Mouse (Mus musculus) right cerebral cortex, adult 2 months (tissue): ENCODE data around the gene Tssk3.
A peak's percentile ranks its signal among the peaks of the same experiment; 100 is the strongest.
"Not testable (repeated sequence)": the region's sequence is repeated elsewhere in the genome, so short reads cannot be mapped to it uniquely, and the experiment has no call there.

ENCODE experiments used
- DNase-seq, 2 experiments: peaks; one replicate each; pipeline ENCODE4 v3.0.0; 2021 to 2022; ENCODE audit warnings: low spot score in 2 of 2

Tssk3 gene

GRCm38 (mm10) chr4:129500607-129501566 is 10.1 kb upstream of the Tssk3 start:
- peak; percentile 37 to 58 for DNase-seq

DNA sequence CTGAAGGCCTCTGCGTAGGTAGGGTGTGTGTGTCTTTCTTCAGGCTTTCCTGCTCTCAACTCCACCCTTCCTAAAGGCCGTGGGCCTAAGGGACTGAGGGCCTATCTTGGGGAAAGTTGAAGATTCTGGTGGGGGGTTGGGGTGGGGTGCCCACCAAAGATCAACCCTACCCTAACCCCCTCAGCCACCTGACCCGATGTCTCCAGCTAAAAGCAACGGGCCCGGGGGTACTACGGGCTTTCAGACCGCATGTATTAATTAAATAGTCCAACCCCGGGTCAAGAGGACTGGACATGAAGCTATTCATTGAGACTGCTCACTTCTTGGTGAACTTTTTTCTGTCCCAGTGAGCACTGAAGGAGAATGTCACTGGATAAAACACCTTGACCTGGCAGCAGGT is 9.2 kb upstream of the Tssk3 start:
- no peak for DNase-seq

DNA sequence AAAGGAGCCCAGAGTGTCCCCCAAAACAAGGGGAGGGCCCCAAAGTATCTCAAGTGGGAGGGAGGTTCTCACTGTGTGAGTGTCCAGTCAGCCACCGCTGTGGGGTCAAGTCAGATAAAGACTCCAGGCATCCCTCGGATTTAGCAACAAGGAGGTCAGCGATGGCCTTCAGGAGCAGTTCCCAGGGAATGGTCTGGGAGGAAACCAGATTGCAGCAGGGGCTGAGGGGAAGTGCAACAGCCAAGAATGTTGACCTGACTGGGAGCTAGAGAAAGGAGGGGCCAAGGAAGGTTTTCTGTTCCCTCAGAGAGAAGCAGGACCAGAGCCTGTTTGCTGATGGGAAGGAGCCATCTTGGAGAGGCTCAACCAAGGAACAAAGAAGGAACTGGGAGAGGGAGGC is 8.1 kb upstream of the Tssk3 start:
- DNase-seq = no peak

DNA sequence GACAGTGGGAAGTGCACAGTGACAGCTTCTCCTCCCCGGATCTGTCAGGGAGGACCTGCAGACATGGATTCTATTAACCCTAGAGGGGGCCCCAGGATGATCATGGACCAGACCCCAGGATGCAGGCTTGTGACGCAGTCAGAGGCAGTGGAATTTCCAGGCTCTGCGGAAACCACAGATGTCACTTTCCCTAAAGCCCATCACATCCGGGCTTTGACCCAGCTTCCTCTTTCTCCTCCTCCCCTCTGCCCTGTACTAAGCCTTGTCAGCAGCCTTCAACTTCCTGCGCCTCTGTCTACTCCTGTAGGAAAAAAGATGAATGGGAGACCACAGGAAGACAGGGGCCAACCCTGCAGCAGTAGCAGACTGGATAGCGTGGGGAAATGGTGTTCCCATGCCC is 5.8 kb upstream of the Tssk3 start:
- no peak for DNase-seq

DNA sequence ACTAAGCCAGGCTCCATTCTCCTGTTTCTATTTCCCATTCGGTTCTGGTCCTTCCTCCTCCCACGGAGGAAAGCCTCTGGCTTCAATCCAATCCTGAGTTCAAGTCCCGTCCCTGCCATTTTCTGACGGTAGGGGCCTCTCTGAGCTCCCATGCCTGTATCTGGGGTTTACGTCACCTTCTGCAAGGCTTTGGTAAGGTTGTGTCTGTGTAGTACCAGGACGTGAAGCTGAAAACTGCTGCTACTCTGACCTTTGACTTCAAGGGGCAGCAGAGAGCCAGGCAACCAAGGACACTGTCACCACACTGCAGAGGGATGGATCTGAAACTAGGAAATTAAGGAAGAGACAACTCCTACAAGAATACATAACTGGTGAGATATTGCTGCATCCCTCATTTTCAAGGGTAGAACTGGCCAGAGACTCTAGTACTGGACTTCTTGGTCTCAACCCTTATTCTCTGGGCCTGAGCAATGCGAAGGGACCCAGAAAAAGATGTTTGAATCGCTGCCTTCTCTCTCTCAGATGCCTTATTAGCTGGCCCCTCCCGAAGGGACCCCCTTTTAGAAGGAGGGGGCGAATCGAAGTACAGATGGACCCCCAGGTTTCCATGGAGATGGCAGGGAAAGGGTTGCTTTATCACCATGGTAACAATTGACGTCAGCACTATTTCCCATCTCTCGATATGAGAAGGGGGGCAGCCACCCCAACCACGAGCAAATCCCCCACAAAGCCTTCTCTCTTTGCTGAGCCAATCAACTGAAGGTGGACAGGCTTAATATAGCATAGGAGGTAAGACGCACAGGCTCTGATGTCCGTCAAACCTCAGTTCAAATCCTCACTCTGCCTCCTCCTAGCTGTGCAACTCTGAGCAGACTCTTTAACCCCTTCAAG is 5.1 kb upstream of the Tssk3 start:
- peak; percentile 53 to 55 for DNase-seq

GRCm38 (mm10) chr4:129494681-129495080 is 3.9 kb upstream of the Tssk3 start:
- DNase-seq = no peak

DNA sequence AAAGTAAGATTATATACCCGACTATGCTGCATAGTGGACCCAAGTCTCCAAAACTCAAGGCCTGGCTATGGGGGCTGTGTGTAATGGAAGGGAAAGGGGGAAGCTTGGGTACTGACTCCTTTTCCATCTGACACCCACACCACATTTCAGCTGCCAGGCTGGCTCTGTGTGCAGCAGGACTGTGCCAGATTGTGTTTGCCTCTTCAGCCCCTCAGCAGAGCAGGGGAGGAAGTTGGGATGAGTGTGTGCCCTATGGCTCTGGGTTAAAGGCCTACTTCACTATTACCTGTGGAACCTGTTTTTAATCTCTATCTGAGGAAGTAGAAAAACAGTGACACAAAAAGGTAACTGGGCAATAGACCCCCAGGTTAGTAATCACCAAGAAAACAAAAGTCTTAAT is 9.7 kb downstream of the Tssk3 start:
- DNase-seq = no peak

- no peak for DNase-seq
These were observed 11.0 kb downstream of the Tssk3 start for GRCm38 (mm10) chr4:129479863-129480262.

- DNase-seq = no peak
These were observed 14.8 kb downstream of the Tssk3 start for GRCm38 (mm10) chr4:129476047-129476446.

- no peak for DNase-seq
These were observed 26.5 kb downstream of the Tssk3 start for GRCm38 (mm10) chr4:129464286-129464815.

GRCm38 (mm10) chr4:129463097-129464059 is 27.4 kb downstream of the Tssk3 start:
- DNase-seq = no peak

- DNase-seq = no peak
These were observed 28.7 kb downstream of the Tssk3 start for GRCm38 (mm10) chr4:129462118-129462517.

GRCm38 (mm10) chr4:129461183-129461960 is 29.4 kb downstream of the Tssk3 start, which contains the start of gene Bsdc1:
Gene Bsdc1, plus strand, starts transcription at chr4:129461581.
- DNase-seq = peak; percentile 100

GRCm38 (mm10) chr4:129460827-129461182 is 30.0 kb downstream of the Tssk3 start:
- no peak for DNase-seq

DNA sequence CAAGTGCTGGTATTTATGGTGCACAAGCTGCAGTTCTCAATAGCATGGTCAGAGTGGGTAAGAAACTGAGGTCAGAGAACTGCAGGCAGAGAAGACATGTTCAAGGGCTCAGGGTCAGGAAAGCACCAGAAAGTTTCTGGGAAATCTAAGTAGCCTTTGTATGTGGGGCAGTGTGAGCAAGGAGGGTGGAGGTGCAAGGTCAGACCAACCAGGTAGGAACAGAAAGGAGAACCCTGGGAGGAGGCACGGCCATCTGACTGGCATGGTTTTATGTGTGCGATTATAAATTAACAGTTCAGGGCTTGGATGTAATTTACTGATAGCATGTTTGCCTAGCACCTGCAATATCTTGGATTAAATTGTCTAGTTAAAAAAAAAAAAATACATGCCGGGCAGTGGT is 31.1 kb downstream of the Tssk3 start:
- no peak for DNase-seq

- DNase-seq = not testable (repeated sequence)
These were observed 33.5 kb downstream of the Tssk3 start for GRCm38 (mm10) chr4:129457311-129457710.

- no peak for DNase-seq
These were observed 34.7 kb downstream of the Tssk3 start for GRCm38 (mm10) chr4:129456126-129456525.

DNA sequence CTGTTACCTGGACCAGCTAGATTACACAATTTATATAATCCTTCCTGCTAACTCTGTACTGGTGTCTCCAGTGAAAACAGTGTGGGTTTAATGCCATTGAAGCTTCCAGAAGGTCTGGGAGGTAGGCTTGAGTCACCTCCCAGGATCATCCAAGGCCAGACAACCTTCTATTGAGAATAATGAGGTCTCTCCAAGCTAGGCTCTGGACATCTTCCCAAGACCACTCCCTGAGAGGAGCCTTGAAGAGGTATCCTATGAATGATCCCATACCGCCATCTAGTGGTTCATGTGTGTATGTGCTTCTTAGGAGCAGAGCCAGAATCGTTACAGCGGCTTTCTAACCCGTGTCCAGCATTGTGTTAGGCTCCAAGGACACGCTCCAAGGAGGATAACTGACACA is 35.6 kb downstream of the Tssk3 start:
- DNase-seq = peak; percentile 77 to 79

DNA sequence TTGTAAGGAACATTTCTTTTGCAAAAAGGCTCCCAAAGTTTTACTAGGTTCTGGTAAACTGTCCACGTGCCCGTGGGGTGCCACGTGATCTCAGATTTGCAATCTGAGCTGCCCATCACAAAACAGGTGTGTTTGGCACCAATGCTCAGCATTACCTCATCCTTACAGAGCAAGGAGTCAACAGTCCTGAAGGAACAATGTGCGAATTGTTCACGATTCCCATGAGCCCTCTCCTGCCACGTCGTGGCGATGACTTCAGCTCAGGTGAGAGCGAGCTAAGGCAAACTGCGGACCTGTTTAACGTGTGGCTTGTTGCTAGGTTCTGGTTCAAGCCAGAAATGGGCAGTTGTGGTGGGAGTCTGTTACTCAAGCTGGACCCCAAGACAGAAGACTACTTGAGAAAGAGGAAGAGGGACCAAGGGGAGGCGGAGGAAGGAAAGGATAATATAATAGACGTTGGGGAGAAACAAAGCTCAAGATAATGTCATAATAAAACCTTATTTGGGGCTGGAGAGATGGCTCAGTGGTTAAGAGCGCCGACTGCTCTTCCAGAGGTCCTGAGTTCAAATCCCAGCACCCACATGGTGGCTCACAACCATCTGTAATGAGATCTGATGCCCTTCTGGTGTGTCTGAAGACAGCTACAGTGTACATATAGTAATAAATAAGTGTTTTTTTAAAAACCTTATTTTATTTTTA is 39.2 kb downstream of the Tssk3 start:
- DNase-seq = no peak

- DNase-seq = no peak
These were observed 40.0 kb downstream of the Tssk3 start for GRCm38 (mm10) chr4:129450851-129451250.
